Mouse (Mus musculus): ENCODE measurements around the gene Insr. TPM values are rescaled to one million over a fixed set of nuclear protein-coding genes. Genes with fewer than 3 reads are reported as not detected.

Gene Insr
- polyA plus RNA-seq, 1 experiment from 2014 or later, result 24.3 TPM

GRCm38 (mm10) chr8:3247129-3247528 is 32.3 kb downstream of the Insr start:
- H3K36me3 ChIP-seq (replicated peaks), result peaks cover 50% of the 10 kb centered on the region
- H3K27ac ChIP-seq (replicated peaks), result no peak overlapping the region
- H3K27me3 ChIP-seq (replicated peaks; ENCODE audit: low read depth, poor library complexity, severe bottlenecking), result no peaks in the 10 kb centered on the region
- WGBS, result 94% methylated on average over 1 of the region's 1 CpGs
- H3K4me1 ChIP-seq, result no peaks in the 10 kb centered on the region
- H3K4me3 ChIP-seq, result no peak overlapping the region
- DNase-seq (ENCODE audit: low spot score), result no peak
- no peaks in the 10 kb centered on the region for H3K9me3 ChIP-seq

GRCm38 (mm10) chr8:3243229-3243628 is 36.2 kb downstream of the Insr start:
- Histone ChIP-seq H3K27ac (replicated peaks) (no peak overlapping the region), H3K4me1 (no peaks in the 10 kb centered on the region), H3K4me3 (no peak overlapping the region), H3K9me3 (no peaks in the 10 kb centered on the region), H3K36me3 (replicated peaks) (peaks cover 27% of the 10 kb centered on the region), H3K27me3 (replicated peaks; ENCODE audit: low read depth, poor library complexity, severe bottlenecking) (no peaks in the 10 kb centered on the region)
- 95% methylated on average over 4 of the region's 4 CpGs for WGBS
- DNase-seq (ENCODE audit: low spot score), result no peak

- Histone ChIP-seq H3K4me3 (no peak overlapping the region), H3K36me3 (replicated peaks) (peaks cover 8% of the 10 kb centered on the region), H3K27me3 (replicated peaks; ENCODE audit: low read depth, poor library complexity, severe bottlenecking) (no peaks in the 10 kb centered on the region), H3K27ac (replicated peaks) (no peak overlapping the region), H3K4me1 (0 out of 2 replicates have a peak, but pooled peaks cover 5% of the 10 kb centered on the region), H3K9me3 (no peaks in the 10 kb centered on the region)
- 95% methylated on average over 3 of the region's 3 CpGs for WGBS
- no peak for DNase-seq (ENCODE audit: low spot score)
Observed at GRCm38 (mm10) chr8:3240725-3241124, 38.7 kb downstream of the Insr start.

- Histone ChIP-seq H3K4me3 (no peak overlapping the region), H3K4me1 (0 out of 2 replicates have a peak, but pooled peaks cover 5% of the 10 kb centered on the region), H3K36me3 (replicated peaks) (peaks cover 2% of the 10 kb centered on the region; the same call in 1 of the 2 replicates), H3K9me3 (no peaks in the 10 kb centered on the region), H3K27ac (replicated peaks) (no peak overlapping the region), H3K27me3 (replicated peaks; ENCODE audit: low read depth, poor library complexity, severe bottlenecking) (no peaks in the 10 kb centered on the region)
- DNase-seq (ENCODE audit: low spot score), result no peak
- WGBS, result 89% methylated on average over 3 of the region's 3 CpGs
Observed at GRCm38 (mm10) chr8:3239641-3240040, 39.8 kb downstream of the Insr start.

- Histone ChIP-seq H3K27ac (replicated peaks) (no peak overlapping the region), H3K9me3 (no peaks in the 10 kb centered on the region), H3K36me3 (replicated peaks) (no peaks in the 10 kb centered on the region; the same call in 1 of the 2 replicates), H3K27me3 (replicated peaks; ENCODE audit: low read depth, poor library complexity, severe bottlenecking) (no peaks in the 10 kb centered on the region), H3K4me1 (0 out of 2 replicates have a peak, but pooled peaks cover 5% of the 10 kb centered on the region), H3K4me3 (no peak overlapping the region)
- DNase-seq (ENCODE audit: low spot score), result no peak
- WGBS, result 92% methylated on average over 3 of the region's 3 CpGs
Observed at GRCm38 (mm10) chr8:3238792-3239191, 40.6 kb downstream of the Insr start.

- no peak overlapping the region for H3K27ac ChIP-seq (replicated peaks)
- no peaks in the 10 kb centered on the region for H3K9me3 ChIP-seq
- H3K27me3 ChIP-seq (replicated peaks; ENCODE audit: low read depth, poor library complexity, severe bottlenecking), result no peaks in the 10 kb centered on the region
- H3K36me3 ChIP-seq (replicated peaks), result peaks cover 4% of the 10 kb centered on the region
- H3K4me1 ChIP-seq, result 0 out of 2 replicates have a peak, but pooled peaks cover 5% of the 10 kb centered on the region
- H3K4me3 ChIP-seq, result no peak overlapping the region
- 77% methylated on average over 5 of the region's 5 CpGs for WGBS
- no peak for DNase-seq (ENCODE audit: low spot score)
Observed at GRCm38 (mm10) chr8:3237319-3237718, 42.1 kb downstream of the Insr start.

GRCm38 (mm10) chr8:3236277-3236676 is 43.1 kb downstream of the Insr start:
- 68% methylated on average over 3 of the region's 3 CpGs for WGBS
- peaks cover 5% of the 10 kb centered on the region for H3K36me3 ChIP-seq (replicated peaks)
- H3K27ac ChIP-seq (replicated peaks), result no peak overlapping the region
- no peak overlapping the region for H3K4me3 ChIP-seq
- 0 out of 2 replicates have a peak, but pooled peaks cover 5% of the 10 kb centered on the region for H3K4me1 ChIP-seq
- no peaks in the 10 kb centered on the region for H3K27me3 ChIP-seq (replicated peaks; ENCODE audit: low read depth, poor library complexity, severe bottlenecking)
- H3K9me3 ChIP-seq, result no peaks in the 10 kb centered on the region
- DNase-seq (ENCODE audit: low spot score), result no peak

- 0 out of 2 replicates have a peak, but pooled peaks cover 5% of the 10 kb centered on the region for H3K4me1 ChIP-seq
- no peak for DNase-seq (ENCODE audit: low spot score)
- no peaks in the 10 kb centered on the region for H3K9me3 ChIP-seq
- no peak overlapping the region for H3K4me3 ChIP-seq
- WGBS, result 86% methylated on average over 3 of the region's 3 CpGs
- H3K27me3 ChIP-seq (replicated peaks; ENCODE audit: low read depth, poor library complexity, severe bottlenecking), result no peaks in the 10 kb centered on the region
- no peak overlapping the region for H3K27ac ChIP-seq (replicated peaks)
- H3K36me3 ChIP-seq (replicated peaks), result peaks cover 5% of the 10 kb centered on the region
Observed at GRCm38 (mm10) chr8:3234569-3234968, 44.8 kb downstream of the Insr start.

GRCm38 (mm10) chr8:3232601-3233000 is 46.8 kb downstream of the Insr start:
- H3K4me3 ChIP-seq, result no peak overlapping the region
- no peak overlapping the region for H3K27ac ChIP-seq (replicated peaks)
- H3K36me3 ChIP-seq (replicated peaks), result peaks cover 5% of the 10 kb centered on the region
- 0 out of 2 replicates have a peak, but pooled peaks cover 5% of the 10 kb centered on the region for H3K4me1 ChIP-seq
- H3K27me3 ChIP-seq (replicated peaks; ENCODE audit: low read depth, poor library complexity, severe bottlenecking), result no peaks in the 10 kb centered on the region
- no peak for DNase-seq (ENCODE audit: low spot score)
- no peaks in the 10 kb centered on the region for H3K9me3 ChIP-seq
- WGBS, result 87% methylated on average over 2 of the region's 2 CpGs

GRCm38 (mm10) chr8:3230118-3231060 is 49.0 kb downstream of the Insr start:
- Histone ChIP-seq H3K27ac (replicated peaks) (no peak overlapping the region), H3K9me3 (no peaks in the 10 kb centered on the region), H3K4me1 (no peaks in the 10 kb centered on the region), H3K4me3 (no peak overlapping the region), H3K27me3 (replicated peaks; ENCODE audit: low read depth, poor library complexity, severe bottlenecking) (no peaks in the 10 kb centered on the region), H3K36me3 (replicated peaks) (peaks cover 5% of the 10 kb centered on the region)
- DNase-seq (ENCODE audit: low spot score), result no peak
- 89% methylated on average over 10 of the region's 10 CpGs for WGBS

- no peak overlapping the region for H3K4me3 ChIP-seq
- DNase-seq (ENCODE audit: low spot score), result no peak
- H3K4me1 ChIP-seq, result no peaks in the 10 kb centered on the region
- no peaks in the 10 kb centered on the region for H3K9me3 ChIP-seq
- H3K27ac ChIP-seq (replicated peaks), result no peak overlapping the region
- peaks cover 1% of the 10 kb centered on the region; the same call in 1 of the 2 replicates for H3K36me3 ChIP-seq (replicated peaks)
- no peaks in the 10 kb centered on the region for H3K27me3 ChIP-seq (replicated peaks; ENCODE audit: low read depth, poor library complexity, severe bottlenecking)
- WGBS, result 89% methylated on average over 5 of the region's 5 CpGs
Observed at GRCm38 (mm10) chr8:3227423-3227822, 52.0 kb downstream of the Insr start.

- Histone ChIP-seq H3K4me3 (no peak overlapping the region), H3K27me3 (replicated peaks; ENCODE audit: low read depth, poor library complexity, severe bottlenecking) (no peaks in the 10 kb centered on the region), H3K4me1 (peaks cover 9% of the 10 kb centered on the region), H3K9me3 (0 out of 2 replicates have a peak, but pooled peaks cover 2% of the 10 kb centered on the region), H3K36me3 (replicated peaks) (no peaks in the 10 kb centered on the region; the same call in 1 of the 2 replicates), H3K27ac (replicated peaks) (no peak overlapping the region)
- no peak for DNase-seq (ENCODE audit: low spot score)
- 78% methylated on average over 1 of the region's 1 CpGs for WGBS
Observed at GRCm38 (mm10) chr8:3225731-3226130, 53.7 kb downstream of the Insr start.

GRCm38 (mm10) chr8:3225184-3225583 is 54.2 kb downstream of the Insr start:
- H3K27me3 ChIP-seq (replicated peaks; ENCODE audit: low read depth, poor library complexity, severe bottlenecking), result no peaks in the 10 kb centered on the region
- H3K36me3 ChIP-seq (replicated peaks), result no peaks in the 10 kb centered on the region; the same call in 1 of the 2 replicates
- H3K9me3 ChIP-seq, result 0 out of 2 replicates have a peak, but pooled peaks cover 2% of the 10 kb centered on the region
- no peak overlapping the region for H3K4me3 ChIP-seq
- H3K4me1 ChIP-seq, result peaks cover 12% of the 10 kb centered on the region
- DNase-seq (ENCODE audit: low spot score), result no peak
- WGBS, result 86% methylated on average over 8 of the region's 8 CpGs
- H3K27ac ChIP-seq (replicated peaks), result no peak overlapping the region

Data from embryonic facial prominence, embryonic 10.5 days (tissue).